Mouse (Mus musculus): ENCODE measurements at regions not wholly inside any gene's neighbourhood (a gene's known extent, or its start where the extent isn't known, plus 50 kb on each side); places are given as distances from the start of the nearest gene placed in this dataset.

- no peak for DNase-seq (ENCODE audit: low spot score)
Measured at GRCm38 (mm10) chr9:13978842-13979241, 151.3 kb downstream of the Fam76b start.

GRCm38 (mm10) chr9:13987486-13987885 lies 160.0 kb downstream of the Fam76b start:
- DNase-seq (ENCODE audit: low spot score), result no peak

- no peak for DNase-seq (ENCODE audit: low spot score)
Measured at GRCm38 (mm10) chr9:13988901-13989300, 161.4 kb downstream of the Fam76b start.

DNA sequence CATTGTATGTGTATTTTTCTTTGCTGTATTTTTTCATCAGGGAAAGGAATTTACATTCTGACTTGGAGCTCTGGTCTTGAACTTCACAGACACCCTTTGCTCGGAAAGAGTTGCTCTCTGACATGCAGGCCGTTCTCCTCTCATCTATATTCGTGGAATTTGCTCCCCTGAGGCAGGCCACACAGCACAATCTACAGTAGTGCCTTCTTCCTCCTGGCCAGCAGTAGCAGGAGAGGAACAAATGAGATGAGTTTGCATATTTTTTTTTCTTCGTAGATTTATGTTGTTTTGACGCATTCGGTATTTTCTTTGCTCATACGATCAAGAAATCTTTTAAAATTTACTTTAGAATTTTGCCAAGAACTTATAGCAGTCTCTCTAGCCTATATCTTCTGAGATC lies 163.4 kb downstream of the Fam76b start:
- no peak for DNase-seq (ENCODE audit: low spot score)

- no peak for DNase-seq (ENCODE audit: low spot score)
Measured at GRCm38 (mm10) chr9:13992728-13993127, 165.2 kb downstream of the Fam76b start.

GRCm38 (mm10) chr9:13999358-13999757 lies 171.8 kb downstream of the Fam76b start:
- DNase-seq (ENCODE audit: low spot score), result no peak

- DNase-seq (ENCODE audit: low spot score), result peak; percentile 13
Measured at GRCm38 (mm10) chr9:14001517-14001916, 174.0 kb downstream of the Fam76b start.

- no peak for DNase-seq (ENCODE audit: low spot score)
Measured at GRCm38 (mm10) chr9:14002236-14002635, 174.7 kb downstream of the Fam76b start.

DNA sequence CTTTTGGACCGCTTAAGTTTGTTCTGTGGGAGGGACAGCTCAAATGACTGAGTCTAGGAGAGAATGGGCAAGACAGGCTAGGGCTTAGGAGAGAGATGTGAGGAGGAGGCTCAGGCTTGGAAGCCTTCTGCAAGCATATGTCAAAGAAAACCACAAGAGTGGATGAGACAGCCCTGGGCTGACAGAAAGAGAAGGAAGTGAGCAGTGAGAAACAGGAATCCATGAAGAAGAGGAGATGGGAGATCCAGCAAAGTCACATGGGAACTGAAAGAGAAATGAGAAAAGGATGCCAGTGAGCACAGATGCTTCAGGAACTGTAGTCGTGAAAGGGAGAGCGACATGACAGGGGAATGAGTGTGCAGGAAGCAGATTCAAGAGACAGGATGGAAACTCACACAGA lies 175.6 kb downstream of the Fam76b start:
- DNase-seq (ENCODE audit: low spot score), result no peak

DNA sequence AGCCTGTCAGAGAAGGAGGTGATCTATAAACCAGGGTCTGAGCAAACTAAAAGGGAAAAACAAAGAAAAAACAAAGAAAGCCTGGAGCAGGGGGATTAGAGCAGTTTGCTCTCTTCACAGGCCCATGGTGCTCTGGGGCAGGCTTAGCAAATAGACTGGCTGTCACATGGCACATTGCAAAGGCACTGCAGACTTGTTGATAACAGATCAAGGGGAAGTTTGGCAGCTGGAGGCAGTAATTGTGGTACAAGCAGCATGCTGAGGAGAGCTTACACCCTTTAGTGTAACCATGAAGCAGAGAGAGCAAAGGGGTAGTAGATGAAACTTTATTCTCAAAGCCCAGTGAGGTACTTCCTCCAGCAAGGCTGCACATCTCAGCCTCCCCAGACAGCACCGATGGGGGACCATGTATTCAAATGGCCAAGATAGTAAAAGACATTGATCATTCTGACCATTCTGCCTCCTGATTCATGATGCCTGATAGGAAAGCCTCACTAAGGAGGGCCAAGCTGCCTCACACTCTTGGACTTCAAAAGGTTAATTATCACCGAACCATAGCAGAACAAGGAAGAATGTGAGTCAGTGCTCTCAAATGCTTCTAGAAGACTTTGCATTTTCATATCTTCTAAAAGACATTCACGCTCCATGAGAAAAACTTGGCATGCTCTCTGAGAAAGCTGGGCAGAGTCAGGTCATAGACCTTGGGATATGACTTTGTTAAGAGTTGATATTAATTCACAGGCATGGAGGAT lies 178.9 kb downstream of the Fam76b start:
- DNase-seq (ENCODE audit: low spot score), result no peak

DNA sequence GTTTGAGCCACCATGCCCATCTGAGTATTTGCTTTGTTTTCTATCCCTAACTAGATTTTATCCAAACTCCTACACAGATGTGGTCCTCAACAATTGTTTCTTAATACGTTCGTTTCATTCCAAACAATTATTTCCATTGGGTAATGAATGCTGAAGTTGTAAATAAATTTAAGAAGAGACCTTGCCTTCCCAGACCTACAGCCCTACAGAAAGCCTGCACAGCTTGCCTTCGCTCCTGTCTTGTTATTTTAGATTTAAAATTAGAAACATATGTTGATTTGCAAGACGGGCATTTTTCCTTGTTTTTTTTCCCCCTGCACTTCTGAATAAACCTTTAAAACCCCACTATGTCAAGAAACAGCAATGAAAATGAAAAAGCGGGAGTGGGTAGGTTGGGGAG lies 181.9 kb downstream of the Fam76b start:
- no peak for DNase-seq (ENCODE audit: low spot score)

GRCm38 (mm10) chr9:14010261-14010949 lies 182.9 kb downstream of the Fam76b start:
- no peak for DNase-seq (ENCODE audit: low spot score)

- DNase-seq (ENCODE audit: low spot score), result no peak
Measured at GRCm38 (mm10) chr9:14024216-14024615, 196.7 kb downstream of the Fam76b start.

DNA sequence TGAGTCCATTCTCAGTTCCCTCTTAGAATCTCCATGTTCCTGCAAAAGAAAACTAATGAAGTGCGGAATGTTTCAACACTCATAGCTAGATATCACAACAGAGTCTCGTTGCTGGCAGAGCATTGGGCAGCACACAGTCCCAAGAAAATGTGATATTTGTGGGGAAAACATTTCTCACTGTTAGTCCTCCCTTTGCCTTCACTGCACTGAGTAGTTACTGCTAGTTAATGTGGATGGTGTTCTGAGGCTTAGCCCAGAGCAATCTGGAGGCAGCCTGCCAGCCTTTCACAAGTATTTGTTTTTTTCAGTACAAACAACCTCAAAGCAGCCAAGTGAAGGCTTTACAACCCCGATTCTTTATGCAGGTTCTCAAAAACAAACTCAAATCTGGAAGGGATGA lies 197.2 kb downstream of the Fam76b start:
- DNase-seq (ENCODE audit: low spot score), result no peak

GRCm38 (mm10) chr9:14028056-14028455 lies 200.5 kb downstream of the Fam76b start:
- DNase-seq (ENCODE audit: low spot score), result no peak

DNA sequence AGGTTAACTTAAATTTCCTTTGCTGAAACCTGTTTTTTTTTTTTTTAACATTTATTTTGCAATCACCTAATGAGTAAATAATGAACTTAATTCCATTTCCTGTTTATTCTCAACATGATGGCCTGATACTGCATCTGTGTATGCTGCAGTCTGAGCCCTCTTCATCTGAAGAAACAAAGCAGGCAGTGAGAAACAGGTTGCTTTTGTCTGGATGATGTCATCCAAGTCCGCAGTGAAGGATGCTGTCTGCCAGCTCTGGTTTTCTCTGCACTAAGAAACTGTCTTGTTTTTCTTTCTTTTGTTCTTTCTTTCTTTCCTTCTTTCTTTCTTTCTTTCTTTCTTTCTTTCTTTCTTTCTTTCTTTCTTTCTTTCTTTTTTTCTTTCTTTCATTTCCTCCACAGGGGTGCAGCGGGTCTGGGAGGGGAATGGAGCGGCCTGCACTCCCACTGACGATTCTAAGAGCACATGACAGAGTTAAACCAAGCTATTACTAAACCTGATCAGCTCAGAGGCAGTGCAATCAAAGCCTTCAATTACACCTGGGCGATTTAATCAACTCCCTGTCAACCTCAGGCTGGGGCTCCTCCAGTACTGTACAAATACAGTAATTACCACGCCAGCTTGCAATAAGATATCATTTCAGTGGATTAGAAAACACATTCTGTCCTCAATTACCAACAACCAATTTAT lies 204.0 kb downstream of the Fam76b start:
- DNase-seq (ENCODE audit: low spot score), result no peak

DNA sequence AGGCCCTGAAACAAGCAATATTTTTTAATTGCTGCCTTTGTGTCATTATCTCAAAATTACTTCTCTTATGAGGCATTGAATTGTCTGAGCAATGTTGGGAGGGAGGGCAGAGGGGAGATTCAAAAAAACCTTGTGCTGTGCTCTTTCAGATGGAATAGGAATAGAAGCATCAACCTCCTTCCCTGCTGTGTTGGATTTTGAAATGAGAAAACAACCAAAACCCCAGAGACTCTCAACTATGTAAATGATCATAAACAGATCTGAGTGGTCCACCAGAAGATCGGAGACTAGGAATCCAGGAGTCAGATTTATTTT lies 204.5 kb downstream of the Fam76b start:
- DNase-seq (ENCODE audit: low spot score), result no peak

DNA sequence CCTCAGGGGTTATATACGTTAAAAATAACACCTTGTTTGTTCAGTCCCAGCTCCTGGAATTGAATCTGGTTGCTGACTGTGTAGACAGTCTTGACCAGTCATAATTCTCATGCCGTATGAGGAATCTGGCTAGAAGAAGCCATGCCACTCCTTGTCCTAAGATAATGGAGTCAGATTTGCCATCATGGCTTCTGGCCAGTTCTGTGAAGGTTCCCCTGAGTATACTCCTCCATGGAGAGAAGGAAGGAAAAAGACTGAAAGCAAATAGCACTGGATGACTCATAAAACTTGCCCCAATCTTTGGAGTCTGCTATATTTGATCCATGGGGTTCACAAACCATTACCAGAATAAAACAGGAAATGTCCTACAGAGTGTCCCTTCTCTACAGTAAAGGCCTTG lies 208.0 kb downstream of the Fam76b start:
- no peak for DNase-seq (ENCODE audit: low spot score)

- DNase-seq (ENCODE audit: low spot score), result no peak
Measured at GRCm38 (mm10) chr9:14041900-14042435, 214.5 kb downstream of the Fam76b start.

- DNase-seq (ENCODE audit: low spot score), result no peak
Measured at GRCm38 (mm10) chr9:14048224-14048623, 220.7 kb downstream of the Fam76b start.

DNA sequence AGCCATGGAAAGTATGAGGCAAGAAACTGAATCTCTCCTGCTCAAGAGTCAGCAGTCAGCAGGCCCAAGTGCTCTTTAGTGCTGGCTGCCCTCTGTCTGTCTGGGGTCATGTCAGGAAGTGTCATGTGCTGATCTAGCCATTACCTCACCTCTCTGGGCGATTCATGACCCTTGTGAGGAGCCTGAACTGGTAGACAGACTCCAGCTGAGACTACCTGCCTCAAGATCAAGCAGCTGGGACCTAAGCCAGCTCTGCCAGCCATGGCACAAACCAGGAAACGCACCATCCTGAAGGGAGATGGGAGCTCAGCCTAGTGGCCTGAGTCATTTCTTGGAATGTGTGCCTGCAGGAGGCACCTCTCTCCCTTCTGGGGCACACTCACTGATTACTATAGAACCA lies 221.2 kb upstream of the Sesn3 start:
- DNase-seq (ENCODE audit: low spot score), result no peak

- DNase-seq (ENCODE audit: low spot score), result no peak
Measured at GRCm38 (mm10) chr9:14056410-14057172, 218.3 kb upstream of the Sesn3 start.

All from c-Kit-positive CD71-positive TER-119-positive erythroid progenitor cells, embryonic 14.5 days (primary cell).